Mouse (Mus musculus) CH12.LX (cell line): Measurements from ENCODE around the gene Rap1gds1. TPM values are rescaled to one million over a fixed set of nuclear protein-coding genes. Genes with fewer than 3 reads are reported as not detected.

Source experiments
- DNase-seq: peaks from one replicate; pipeline ENCODE4 v3.0.0-alpha.2; 2013; ENCODE audit errors: extremely low read depth
- H3K27ac ChIP-seq: 2 replicates; pipeline ENCODE4 v1.5.1; 2012; ENCODE audit warnings: low read depth, mild to moderate bottlenecking, control low read depth, moderate library complexity; ENCODE audit not compliant: insufficient read depth
- H3K27me3 ChIP-seq: replicated peaks from 2 replicates; pipeline ENCODE3; 2012; ENCODE audit warnings: inconsistent platforms
- H3K36me3 ChIP-seq, 2 experiments: replicated peaks in 1 of 2; 2 replicates each; pipeline versions ENCODE3 to v1.6.1; 2012; ENCODE audit warnings: inconsistent platforms in 1 of 2, low read length in 1 of 2, mild to moderate bottlenecking in 1 of 2, mixed read lengths in 1 of 2, moderate library complexity in 1 of 2; ENCODE audit not compliant: control insufficient read depth in 1 of 2, insufficient read depth in 1 of 2
- H3K4me1 ChIP-seq, 2 experiments: 2 replicates each; pipeline ENCODE4 v1.6.1; 2012; ENCODE audit warnings: inconsistent platforms in 1 of 2, moderate library complexity in 1 of 2; ENCODE audit not compliant: insufficient read depth in 2 of 2, control insufficient read depth in 1 of 2
- H3K4me2 ChIP-seq: 2 replicates; pipeline ENCODE4 v1.6.1; 2012; ENCODE audit warnings: low read depth, mild to moderate bottlenecking, control low read depth; ENCODE audit not compliant: poor library complexity, insufficient read depth, severe bottlenecking
- H3K4me3 ChIP-seq, 3 experiments: fragments of 150-350 bp in 1 of 3; sonication (generic) in 1 of 3; replicated peaks in 1 of 3; 2 replicates each; pipeline versions ENCODE3 to v1.5.1; 2011 to 2012; ENCODE audit warnings: low read depth in 2 of 3, low read length in 2 of 3, mild to moderate bottlenecking in 2 of 3, moderate library complexity in 2 of 3, control low read depth in 1 of 3, improper control_type of control experiment in 1 of 3, inconsistent platforms in 1 of 3, mixed read lengths in 1 of 3; ENCODE audit not compliant: poor library complexity in 1 of 3
- H3K79me2 ChIP-seq: replicated peaks from 2 replicates; pipeline ENCODE4 v1.6.1; 2012; ENCODE audit warnings: mild to moderate bottlenecking, moderate library complexity; ENCODE audit not compliant: control insufficient read depth, poor library complexity, insufficient read depth, severe bottlenecking; ENCODE audit errors: extremely low read depth
- H3K9ac ChIP-seq: 2 replicates; pipeline ENCODE4 v1.6.1; 2012; ENCODE audit warnings: low read depth, mild to moderate bottlenecking, control low read depth, moderate library complexity; ENCODE audit not compliant: insufficient read depth
- H3K9me3 ChIP-seq: replicated peaks from 2 replicates; pipeline ENCODE3; 2012; ENCODE audit warnings: low read length, inconsistent platforms, mixed read lengths
- CHD1 ChIP-seq: IDR thresholded peaks from 2 replicates; pipeline ENCODE4 v1.6.1; 2012; ENCODE audit warnings: low read depth, low read length, improper control_type of control experiment, inconsistent platforms
- CTCF ChIP-seq, 2 experiments: IDR thresholded peaks in 1 of 2; conservative IDR thresholded peaks in 1 of 2; 2 replicates each; pipeline ENCODE4 v1.5.1; 2011 to 2012; ENCODE audit warnings: low read depth in 2 of 2, low read length in 2 of 2, improper control_type of control experiment in 1 of 2, inconsistent platforms in 1 of 2, mild to moderate bottlenecking in 1 of 2, moderate library complexity in 1 of 2
- ELF1 ChIP-seq: IDR thresholded peaks from 2 replicates; pipeline ENCODE4 v1.6.1; 2014; ENCODE audit warnings: low read depth, mild to moderate bottlenecking, inconsistent platforms, low read length, improper control_type of control experiment
- IRF4 ChIP-seq: IDR thresholded peaks from 2 replicates; pipeline ENCODE4 v1.6.1; 2014; ENCODE audit warnings: low read depth, mild to moderate bottlenecking, inconsistent platforms, low read length, improper control_type of control experiment
- MAFK ChIP-seq: IDR thresholded peaks from 2 replicates; pipeline ENCODE4 v1.6.1; 2011; ENCODE audit warnings: low read length, improper control_type of control experiment; ENCODE audit not compliant: insufficient replicate concordance
- MAX ChIP-seq: IDR thresholded peaks from 2 replicates; pipeline ENCODE4 v1.6.1; 2011; ENCODE audit warnings: low read length, improper control_type of control experiment
- MAZ ChIP-seq: IDR thresholded peaks from 2 replicates; pipeline ENCODE4 v1.6.1; 2012; ENCODE audit warnings: low read depth, mild to moderate bottlenecking, inconsistent platforms, low read length, improper control_type of control experiment, moderate library complexity
- NRF1 ChIP-seq: IDR thresholded peaks from 2 replicates; pipeline ENCODE4 v1.6.1; 2014; ENCODE audit warnings: low read depth, mild to moderate bottlenecking, inconsistent platforms, low read length, improper control_type of control experiment, moderate library complexity
- POLR2A ChIP-seq: IDR thresholded peaks from 2 replicates; pipeline ENCODE4 v1.6.1; 2011; ENCODE audit warnings: low read depth, mild to moderate bottlenecking, improper control_type of control experiment, low read length
- POLR2AphosphoS2 ChIP-seq: IDR thresholded peaks from 2 replicates; pipeline ENCODE4 v1.6.1; 2011; ENCODE audit warnings: low read depth, low read length, improper control_type of control experiment
- RAD21 ChIP-seq: IDR thresholded peaks from 2 replicates; pipeline ENCODE4 v1.6.1; 2011; ENCODE audit warnings: low read depth, mild to moderate bottlenecking, low read length, improper control_type of control experiment, moderate library complexity
- RCOR1 ChIP-seq: conservative IDR thresholded peaks from 2 replicates; pipeline ENCODE4 v1.6.1; 2012; ENCODE audit warnings: low read depth, mild to moderate bottlenecking, inconsistent platforms, low read length, improper control_type of control experiment
- SMC3 ChIP-seq: IDR thresholded peaks from 2 replicates; pipeline ENCODE4 v1.6.1; 2011; ENCODE audit warnings: low read depth, low read length, improper control_type of control experiment
- TBP ChIP-seq: conservative IDR thresholded peaks from 2 replicates; pipeline ENCODE4 v1.6.1; 2011; ENCODE audit warnings: low read depth, low read length, improper control_type of control experiment
- TCF12 ChIP-seq: IDR thresholded peaks from 2 replicates; pipeline ENCODE4 v1.6.1; 2014; ENCODE audit warnings: low read depth, mild to moderate bottlenecking, inconsistent platforms, low read length, improper control_type of control experiment
- UBTF ChIP-seq: IDR thresholded peaks from 2 replicates; pipeline ENCODE4 v1.6.1; 2012; ENCODE audit warnings: low read depth, mild to moderate bottlenecking, inconsistent platforms, low read length, improper control_type of control experiment, moderate library complexity
- ZC3H11A ChIP-seq: IDR thresholded peaks from 2 replicates; pipeline ENCODE4 v1.6.1; 2012; ENCODE audit warnings: low read depth, mild to moderate bottlenecking, inconsistent platforms, low read length, improper control_type of control experiment
- ZKSCAN1 ChIP-seq: IDR thresholded peaks from 2 replicates; pipeline ENCODE4 v1.6.1; 2012; ENCODE audit warnings: low read depth, inconsistent platforms, low read length, improper control_type of control experiment, borderline replicate concordance
- dilution Hi-C: fragments of 300-500 bp; cut with MboI; formaldehyde crosslinking; loops from 2 replicates; pipeline ENCODE4 v1.14.3; 2020; ENCODE audit warnings: low sequenced_read_pairs; ENCODE audit not compliant: extremely low pct_unique_long_range_greater_than_20kb, extremely low pct_ligation_motif_present
- in situ Hi-C: fragments of 300-500 bp; cut with MboI; formaldehyde crosslinking; loops from 3 replicates; pipeline ENCODE4 v1.14.3; 2019; ENCODE audit warnings: low sequenced_read_pairs, low pct_ligation_motif_present, low pct_unique_long_range_greater_than_20kb, mixed read lengths
- polyA plus RNA-seq: library from polyadenylated mRNA; unstranded; fragments of >175 nt; gene quantifications from 2 replicates; pipeline ENCODE4 v1.2.1, GENCODE M21; 2012; ENCODE audit warnings: low read depth; ENCODE audit not compliant: insufficient read length
- total RNA-seq, 2 experiments: library from RNA; depleted of rRNA; stranded (reverse); fragments of 300-350 nt in 1 of 2; fragments of >200 nt in 1 of 2; gene quantifications; 2 replicates each; pipeline ENCODE4 v1.2.3; 2012 to 2014

Rap1gds1 gene
- total and polyA plus RNA-seq, 3 experiments: 24.4 to 36.7 (median 26.3) TPM

DNA sequence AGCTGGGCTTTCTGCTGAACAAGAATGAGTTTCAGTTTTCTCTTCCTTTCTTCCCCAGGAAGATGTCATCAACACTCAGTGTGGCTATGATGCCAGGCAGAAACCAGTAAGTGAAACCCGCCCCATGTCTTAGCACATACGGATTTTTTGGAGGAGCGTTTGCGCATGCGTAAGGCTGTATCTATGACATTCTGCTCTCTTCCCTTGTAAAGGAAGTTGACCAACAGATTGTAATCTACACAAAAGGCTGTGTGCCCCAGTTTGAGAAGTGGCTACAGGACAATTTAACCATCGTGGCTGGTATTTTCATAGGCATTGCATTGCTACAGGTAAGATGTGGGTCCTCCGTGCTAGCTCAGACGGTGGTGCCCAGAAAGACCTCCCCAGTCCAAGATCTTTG is 176.9 kb downstream of the Rap1gds1 start:
- dilution Hi-C loops: no loop called here

DNA sequence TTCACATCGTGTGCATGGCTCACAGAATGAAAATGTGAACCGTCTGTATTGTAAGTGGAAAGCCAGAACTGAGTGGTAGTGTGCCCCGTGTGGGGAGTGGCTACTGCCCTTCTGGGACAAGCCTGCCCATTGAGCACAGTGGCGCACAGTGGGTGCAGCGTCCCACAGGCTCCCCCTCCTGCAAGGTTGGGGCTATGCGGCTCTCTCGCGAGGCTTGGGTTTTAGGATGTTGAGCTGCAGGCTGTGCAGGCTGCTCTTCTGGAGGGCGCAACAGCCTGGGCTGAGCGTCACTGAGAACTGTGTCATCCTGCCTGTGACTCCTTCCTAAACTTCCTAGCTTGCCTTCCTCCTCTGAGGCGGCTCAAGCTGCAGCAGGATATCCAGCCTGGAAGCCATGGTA is 177.5 kb downstream of the Rap1gds1 start:
- peaks cover 10 to 39% of the 10 kb centered on the region in 2 experiments for H3K4me1 ChIP-seq
- no peak overlapping the region for H3K9ac ChIP-seq
- in situ Hi-C loops (loop anchor here (10.0 kb wide), 1 partner anchor 83 kb away; no protein-coding TSS in a partner anchor), dilution Hi-C loops (no loop called here)
- H3K79me2 ChIP-seq: no peaks in the 10 kb centered on the region
- no peak overlapping the region for H3K27ac ChIP-seq
- peaks cover 5 to 73% of the 10 kb centered on the region in 2 experiments for H3K36me3 ChIP-seq
- no peak overlapping the region for H3K4me3 ChIP-seq
- DNase-seq: no peak
- H3K4me2 ChIP-seq: no peak overlapping the region
- H3K27me3 ChIP-seq: no peaks in the 10 kb centered on the region
- peaks cover 6% of the 10 kb centered on the region for H3K9me3 ChIP-seq
- TF ChIP-seq ZKSCAN1: peak; percentile 76
- no peak for TF ChIP-seq NRF1
- TF ChIP-seq POLR2A: no peak
- peak; percentile 20; the same call in 1 of the 2 replicates for TF ChIP-seq SMC3
- TF ChIP-seq CTCF (conservative IDR thresholded peaks at IDR 0.05 in 1 of 2, IDR thresholded peaks at IDR 0.05 in 1 of 2; ENCODE audit: low read depth in 2 of 2, low read length in 2 of 2): peak in 1 of 2 experiments; percentile 32; a peak in 2 of 4 replicates
- TF ChIP-seq RAD21: peak; percentile 2

More for the DNA sequence above, 176.9 kb downstream of the Rap1gds1 start:
- H3K9me3 ChIP-seq: peaks cover 6% of the 10 kb centered on the region
- no peaks in the 10 kb centered on the region for H3K27me3 ChIP-seq
- no peak overlapping the region for H3K4me3 ChIP-seq
- peaks cover 10 to 33% of the 10 kb centered on the region in 2 experiments for H3K4me1 ChIP-seq
- H3K4me2 ChIP-seq: no peak overlapping the region
- no peak overlapping the region for H3K27ac ChIP-seq
- no peak overlapping the region for H3K9ac ChIP-seq
- DNase-seq: no peak
- H3K36me3 ChIP-seq: peaks cover 5 to 78% of the 10 kb centered on the region in 2 experiments
- TF ChIP-seq ELF1: no peak
- no peak for TF ChIP-seq MAX
- no peak for TF ChIP-seq CHD1
- TF ChIP-seq UBTF: no peak
- no peak for TF ChIP-seq TCF12
- TF ChIP-seq RCOR1: no peak
- TF ChIP-seq IRF4: no peak
- TF ChIP-seq ZKSCAN1: no peak
- no peak for TF ChIP-seq POLR2A
- TF ChIP-seq TBP: no peak
- no peak for TF ChIP-seq MAZ
- no peak for TF ChIP-seq MAFK
- TF ChIP-seq ZC3H11A: no peak
- no peak for TF ChIP-seq POLR2AphosphoS2
- in situ Hi-C loops: loop anchor here (10.0 kb wide), 1 partner anchor 83 kb away; no protein-coding TSS in a partner anchor
- H3K79me2 ChIP-seq: no peaks in the 10 kb centered on the region
